ENCODE assay signal across 8 mouse cellular contexts in the genomic region with DNA sequence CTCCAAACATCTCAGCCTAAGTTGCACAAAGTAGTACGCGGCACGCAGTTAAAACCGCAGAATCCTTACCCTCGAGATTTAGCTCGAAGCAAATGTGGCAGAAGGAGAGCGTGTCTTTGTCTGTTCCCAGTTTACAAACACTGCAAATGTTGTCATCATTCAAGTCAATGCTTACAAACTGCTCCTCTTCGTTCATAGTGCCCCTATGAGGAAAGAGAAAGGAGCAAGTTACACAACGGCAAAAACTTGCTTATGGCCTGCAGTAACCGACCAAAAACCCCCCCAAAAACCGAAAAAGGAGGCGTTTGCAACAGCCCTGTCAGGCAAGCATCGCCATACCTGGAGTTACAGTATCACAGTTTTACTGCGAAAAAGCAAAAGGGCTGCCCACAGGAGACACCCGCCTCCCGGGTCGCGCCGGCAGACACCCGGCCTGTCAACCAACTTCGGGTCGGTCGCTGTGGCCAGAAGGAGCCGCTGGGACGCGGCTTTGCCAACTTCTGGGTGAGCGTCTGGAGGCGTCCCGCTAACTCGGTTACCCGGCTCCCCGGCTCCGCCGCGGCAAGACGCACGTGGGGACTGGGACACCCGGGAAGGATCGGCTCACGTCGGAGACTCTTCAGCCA. TPM values are rescaled to one million over a fixed set of nuclear protein-coding genes. Genes with fewer than 3 reads are reported as not detected.
DNase-seq lines count a peak whose midpoint lies in the region; ATAC-seq and TF ChIP-seq lines count a peak whose summit lies in the region.

No protein-coding gene starts in this region.

- peak overlapping the region; percentile 77 for H3K4me3 ChIP-seq in left cerebral cortex, adult 2 months
- H3K4me3 ChIP-seq in embryonic facial prominence, embryonic 15.5 days (replicated peaks): peak overlapping the region; percentile 79
- peak overlapping the region; percentile 79 for H3K4me3 ChIP-seq in hindbrain, embryonic 15.5 days
- peak overlapping the region; percentile 80 for H3K4me3 ChIP-seq in neural tube, embryonic 13.5 days

- peak overlapping the region; percentile 74 for H3K9ac ChIP-seq in embryonic facial prominence, embryonic 15.5 days
- peak overlapping the region; percentile 54 for H3K9ac ChIP-seq in hindbrain, embryonic 15.5 days
- H3K9ac ChIP-seq in neural tube, embryonic 13.5 days: peak overlapping the region; percentile 83

- peaks cover 15% of the 10 kb centered on the region for H3K4me1 ChIP-seq in embryonic facial prominence, embryonic 15.5 days
- peaks cover 19% of the 10 kb centered on the region for H3K4me1 ChIP-seq in hindbrain, embryonic 15.5 days (replicated peaks)
- H3K4me1 ChIP-seq in neural tube, embryonic 13.5 days (replicated peaks): peaks cover 33% of the 10 kb centered on the region

- no peaks in the 10 kb centered on the region for H3K9me3 ChIP-seq in embryonic facial prominence, embryonic 15.5 days (replicated peaks)
- H3K9me3 ChIP-seq in hindbrain, embryonic 15.5 days: no peaks in the 10 kb centered on the region
- H3K9me3 ChIP-seq in neural tube, embryonic 13.5 days: no peaks in the 10 kb centered on the region

- H3K27me3 ChIP-seq in embryonic facial prominence, embryonic 15.5 days: no peaks in the 10 kb centered on the region
- H3K27me3 ChIP-seq in hindbrain, embryonic 15.5 days: no peaks in the 10 kb centered on the region
- H3K27me3 ChIP-seq in neural tube, embryonic 13.5 days: no peaks in the 10 kb centered on the region

- peak; percentile 74 for ATAC-seq in embryonic facial prominence, embryonic 15.5 days (ENCODE audit: insufficient number of reproducible peaks, low FRiP score, low TSS enrichment, low read depth)
- ATAC-seq in hindbrain, embryonic 15.5 days (ENCODE audit: low FRiP score, low read depth): peak; percentile 78
- ATAC-seq in neural tube, embryonic 13.5 days (ENCODE audit: low read depth): peak; percentile 88

- peak overlapping the region; percentile 58 for H3K4me2 ChIP-seq in embryonic facial prominence, embryonic 15.5 days (replicated peaks)
- H3K4me2 ChIP-seq in hindbrain, embryonic 15.5 days: peak overlapping the region; percentile 68
- peak overlapping the region; percentile 71 for H3K4me2 ChIP-seq in neural tube, embryonic 13.5 days

- WGBS in embryonic facial prominence, embryonic 15.5 days: under 1% methylated on average over 41 of the region's 41 CpGs
- under 1% methylated on average over 41 of the region's 41 CpGs for WGBS in hindbrain, embryonic 15.5 days
- WGBS in neural tube, embryonic 13.5 days: under 1% methylated on average over 41 of the region's 41 CpGs

- peaks cover 11% of the 10 kb centered on the region; the same call in 1 of the 2 replicates for H3K36me3 ChIP-seq in embryonic facial prominence, embryonic 15.5 days
- no peaks in the 10 kb centered on the region for H3K36me3 ChIP-seq in hindbrain, embryonic 15.5 days
- H3K36me3 ChIP-seq in neural tube, embryonic 13.5 days: no peaks in the 10 kb centered on the region

- no peak for TF ChIP-seq CTCF in left cerebral cortex, adult 2 months (IDR thresholded peaks at IDR 0.05)

- H3K27ac ChIP-seq in left cerebral cortex, adult 2 months: peak overlapping the region; percentile 82
- H3K27ac ChIP-seq in embryonic facial prominence, embryonic 15.5 days (replicated peaks): peak overlapping the region; percentile 96
- peak overlapping the region; percentile 81 for H3K27ac ChIP-seq in hindbrain, embryonic 15.5 days (replicated peaks)
- peak overlapping the region; percentile 86 for H3K27ac ChIP-seq in neural tube, embryonic 13.5 days (replicated peaks)

- intact Hi-C loops in left cerebral cortex, adult 2 months (cut with DNase I): loop anchor here (5.0 kb wide), 1 partner anchor 124 kb away; no protein-coding TSS in a partner anchor

- no peak for DNase-seq in left cerebral cortex, adult 2 months (ENCODE audit: extremely low spot score in 1 of 2, low spot score in 2 of 2)
- no peak for DNase-seq in left cerebral cortex, adult 8-10 months (ENCODE audit: low spot score in 2 of 2)
- peak; percentile 70 for DNase-seq in ZHBTc4 (ENCODE audit: low read depth, low spot score)
- DNase-seq in lung, adult 18-20 months: peak; percentile 9 to 67
- DNase-seq in layer of hippocampus, adult 9-10 months (ENCODE audit: low spot score): no peak

RNA-seq across cellular contexts. Expression of a gene that starts 0.5 kb away (rescaled TPM):
- total RNA-seq in left cerebral cortex, adult 2 months (2021): 1 to 10 TPM; 7.6 to 8.4 TPM
- 10 to 100 TPM in 2 of 4 experiments, 1 to 10 TPM in 2; 8.8 to 10.7 (median 10.2) TPM for total RNA-seq in left cerebral cortex, adult 8-10 months (2022)
- polyA plus RNA-seq in embryonic facial prominence, embryonic 15.5 days (2015; fragmentation: Nextera tagmentation; extraction: Ambion mirVana): 25.4 and 27.6 TPM in 2 replicates
- polyA plus RNA-seq in hindbrain, embryonic 15.5 days (2015; fragmentation: Nextera tagmentation; extraction: Ambion mirVana): 6.4 and 7.9 TPM in 2 replicates
- polyA plus RNA-seq in neural tube, embryonic 13.5 days (2015; fragmentation: Nextera tagmentation; extraction: Ambion mirVana): 6.8 and 9.5 TPM in 2 replicates

Comparison
In these comparisons a context has a peak if more than half of its experiments do, and no peak if none do; other contexts are left out.
1. DNase-seq: peak in ZHBTc4 (single experiment) and lung, adult 18-20 months (2 of 2); none in left cerebral cortex, adult 2 months (0 of 2), left cerebral cortex, adult 8-10 months (0 of 2) and layer of hippocampus, adult 9-10 months (single experiment).
2. Peak in every context shown above with its lines, with median percentiles within 50 percentile points of each other: H3K27ac ChIP-seq, H3K4me3 ChIP-seq, ATAC-seq, H3K4me2 ChIP-seq and H3K9ac ChIP-seq.